Mouse (Mus musculus): ENCODE data around the gene Klhdc3.
A peak's percentile ranks its signal among the peaks of the same experiment; 100 is the strongest.

Klhdc3 gene

DNA sequence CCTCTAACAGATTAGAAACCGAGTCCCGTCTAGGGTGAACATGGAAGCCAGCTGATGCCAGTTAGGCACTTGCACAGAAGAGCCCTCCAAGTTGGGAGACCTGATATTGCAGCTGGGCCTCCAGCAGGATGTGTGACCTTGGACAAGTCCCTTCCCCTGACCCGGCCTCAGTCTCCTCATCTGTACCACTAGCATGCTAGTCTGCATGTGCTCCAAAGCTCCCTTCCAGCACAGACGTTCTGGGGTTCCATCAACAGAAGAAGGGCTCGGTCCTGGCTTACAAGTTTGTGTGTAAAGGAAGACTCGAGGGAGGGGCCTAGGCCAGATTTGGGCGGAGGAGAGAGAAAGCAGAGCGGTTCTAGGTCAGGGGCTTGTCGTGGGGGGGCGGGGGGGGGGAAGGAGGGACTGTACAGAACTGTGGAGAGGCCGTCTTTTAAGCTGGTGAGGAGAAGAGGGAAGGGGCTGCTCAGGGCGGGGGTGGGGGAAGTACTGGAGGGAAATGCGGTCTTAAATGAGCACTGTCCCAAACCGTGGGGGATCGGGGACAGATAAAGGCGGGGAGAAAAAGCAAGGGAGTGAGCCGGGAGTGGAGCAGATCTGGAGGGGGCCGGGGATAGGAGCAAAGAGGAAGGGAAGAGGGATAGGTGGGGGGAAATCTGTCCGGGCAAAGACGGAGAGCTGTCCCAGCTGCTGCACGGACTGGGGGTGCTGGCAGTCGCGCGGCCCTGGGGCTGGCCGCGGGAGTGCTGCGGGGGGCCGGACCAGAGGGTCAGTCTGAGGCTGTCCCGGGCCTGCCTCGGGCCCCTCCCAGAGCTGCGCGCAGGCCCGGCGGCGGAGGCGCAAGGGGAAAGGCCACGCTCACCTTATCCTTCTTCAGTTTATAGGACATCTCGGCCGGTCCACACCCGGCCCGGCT lies 23.5 kb upstream of the Klhdc3 start:
- peak; percentile 31 for ATAC-seq (ENCODE audit: insufficient number of reproducible peaks, low FRiP score, low TSS enrichment)

DNA sequence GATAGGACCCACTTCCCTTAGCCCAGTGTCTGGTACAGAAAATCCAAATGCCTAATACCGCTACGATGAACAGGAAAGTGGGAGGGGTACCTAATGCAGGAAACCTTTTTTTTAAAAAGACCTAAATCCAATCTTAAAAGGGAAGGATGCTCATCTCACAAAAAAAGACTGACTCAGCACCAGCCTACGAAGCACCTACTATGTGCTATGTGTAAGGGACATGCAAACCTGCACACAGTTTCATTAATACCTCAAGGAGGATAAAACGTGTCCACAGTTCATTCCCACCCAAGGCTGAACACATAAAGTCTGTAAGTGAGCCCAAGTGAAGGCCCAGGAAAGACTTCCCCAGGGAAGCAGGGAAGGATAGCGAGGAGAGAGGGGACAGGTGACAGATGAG lies 21.8 kb upstream of the Klhdc3 start:
- ATAC-seq (ENCODE audit: insufficient number of reproducible peaks, low FRiP score, low TSS enrichment) = no peak

DNA sequence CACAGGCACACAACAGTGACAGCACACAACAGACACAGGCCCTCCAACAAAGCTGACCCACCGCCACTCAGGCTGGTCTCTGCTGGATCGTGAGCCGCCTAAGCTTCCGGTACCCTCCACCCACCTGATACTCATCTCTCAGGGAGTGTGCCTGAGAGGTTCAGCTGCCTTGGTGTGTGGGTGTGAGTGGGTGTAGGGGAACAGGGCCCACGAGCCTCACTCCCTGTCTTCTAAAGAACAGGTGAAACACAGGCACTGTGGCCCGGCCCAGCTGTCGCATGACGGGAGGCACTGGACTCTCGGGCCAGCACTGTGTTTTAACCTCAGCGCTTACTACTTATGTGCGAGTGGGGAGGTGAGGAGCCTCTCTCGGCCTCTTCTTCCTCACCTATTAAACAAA lies 21.4 kb upstream of the Klhdc3 start:
- ATAC-seq (ENCODE audit: insufficient number of reproducible peaks, low FRiP score, low TSS enrichment) = no peak

DNA sequence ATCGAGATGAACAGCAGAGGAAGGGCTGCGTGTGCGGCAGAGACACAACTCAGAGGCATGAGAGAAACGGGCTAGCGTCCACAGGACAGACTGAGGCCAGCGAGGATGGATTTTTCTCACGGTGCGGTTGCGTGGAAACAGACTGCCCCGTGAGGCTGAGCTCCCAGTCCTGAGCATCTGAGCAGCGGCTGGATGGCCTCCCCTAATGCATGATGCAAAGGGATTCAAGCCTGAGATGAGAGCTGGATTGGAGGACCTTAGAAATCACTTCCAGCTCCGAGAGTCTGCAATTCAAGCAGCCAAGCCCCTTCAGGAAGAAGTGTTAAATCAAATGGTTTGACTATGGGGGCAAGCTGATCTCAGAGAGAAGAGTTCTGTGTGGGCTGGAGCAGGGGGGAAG lies 20.8 kb upstream of the Klhdc3 start:
- ATAC-seq (ENCODE audit: insufficient number of reproducible peaks, low FRiP score, low TSS enrichment) = no peak

DNA sequence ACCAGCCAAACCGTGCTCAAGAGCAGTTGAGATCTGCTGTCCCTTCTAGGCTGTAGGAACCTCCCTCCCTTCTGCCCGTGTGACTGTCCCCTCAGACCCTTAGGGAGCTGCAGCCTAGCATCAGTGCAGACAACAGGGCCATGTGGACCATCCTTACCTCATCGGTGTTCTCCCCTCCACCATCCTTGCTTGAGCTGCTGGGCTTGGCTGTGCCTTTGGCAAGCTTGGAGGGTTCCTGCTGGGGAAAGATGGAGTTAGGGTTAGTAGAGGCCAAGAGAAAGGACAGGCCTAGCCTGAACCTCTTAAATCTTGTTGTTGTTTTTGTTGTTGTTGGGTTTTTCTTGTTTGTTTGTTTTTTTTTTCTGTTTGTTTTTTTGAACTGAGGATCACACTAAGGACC lies 19.2 kb upstream of the Klhdc3 start:
- ATAC-seq (ENCODE audit: insufficient number of reproducible peaks, low FRiP score, low TSS enrichment) = no peak

DNA sequence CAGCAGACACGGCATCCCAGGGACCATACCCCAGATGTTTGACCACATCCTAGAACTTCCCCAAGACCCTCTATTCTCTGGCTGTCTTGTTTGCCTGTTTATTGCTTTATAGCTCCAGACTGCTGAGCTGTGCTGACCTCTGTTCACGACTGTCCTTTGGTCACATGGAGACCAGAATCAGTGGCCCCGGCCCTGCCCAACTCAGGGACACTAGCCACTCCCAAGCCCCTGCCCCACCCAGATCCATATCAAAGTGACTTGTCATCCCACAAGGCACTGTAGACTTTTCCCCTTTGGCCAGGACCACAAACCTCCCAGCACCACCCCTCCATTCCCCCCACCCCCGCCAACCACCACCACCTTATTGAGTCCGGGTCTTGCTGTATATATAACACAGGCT lies 18.5 kb upstream of the Klhdc3 start:
- no peak for ATAC-seq (ENCODE audit: insufficient number of reproducible peaks, low FRiP score, low TSS enrichment)

DNA sequence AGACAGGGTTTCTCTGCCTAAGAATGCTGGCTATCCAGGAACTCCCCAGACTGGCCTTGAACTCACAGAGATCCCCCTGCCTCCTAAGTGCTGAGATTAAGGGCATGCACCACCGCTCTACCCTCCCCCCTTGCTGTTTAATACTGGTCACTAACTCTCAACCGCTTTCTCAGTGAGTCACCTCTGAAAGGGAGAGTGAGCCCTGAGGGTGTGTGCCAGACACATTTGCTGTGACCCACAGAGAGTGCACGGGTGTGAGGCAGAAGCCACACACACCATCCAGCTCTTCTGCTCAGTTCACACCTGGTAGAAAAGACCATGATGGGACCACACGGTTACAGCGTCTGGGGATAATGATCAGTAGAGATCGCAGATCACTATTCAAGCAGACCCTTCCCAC lies 17.8 kb upstream of the Klhdc3 start:
- ATAC-seq (ENCODE audit: insufficient number of reproducible peaks, low FRiP score, low TSS enrichment) = no peak

DNA sequence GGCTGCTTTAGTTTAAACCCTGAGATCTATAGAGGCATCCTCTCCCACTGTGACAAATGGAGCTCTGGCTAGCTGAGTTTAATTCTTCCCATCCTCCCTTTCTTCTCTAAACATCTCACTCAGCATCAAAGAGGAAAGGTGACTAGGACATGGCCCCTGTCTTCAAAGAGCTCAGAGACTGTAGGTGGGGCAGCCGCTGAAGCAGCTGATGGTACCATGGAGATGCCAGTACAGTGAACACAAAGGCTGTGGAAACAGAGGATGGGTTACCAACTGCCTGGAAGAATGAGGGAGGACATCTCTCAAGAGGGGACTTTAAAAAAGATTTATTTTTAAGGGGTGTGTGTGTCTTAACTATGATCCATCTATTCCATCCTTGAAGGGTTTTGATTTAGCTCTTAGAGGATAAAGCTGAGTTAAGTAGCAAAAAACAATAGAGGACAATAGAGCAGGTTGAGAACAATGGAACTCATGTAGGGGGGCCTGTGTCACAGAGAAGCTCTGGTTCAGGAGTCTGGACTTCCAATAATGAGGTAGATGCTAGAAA lies 13.9 kb upstream of the Klhdc3 start:
- no peak for ATAC-seq (ENCODE audit: insufficient number of reproducible peaks, low FRiP score, low TSS enrichment)

DNA sequence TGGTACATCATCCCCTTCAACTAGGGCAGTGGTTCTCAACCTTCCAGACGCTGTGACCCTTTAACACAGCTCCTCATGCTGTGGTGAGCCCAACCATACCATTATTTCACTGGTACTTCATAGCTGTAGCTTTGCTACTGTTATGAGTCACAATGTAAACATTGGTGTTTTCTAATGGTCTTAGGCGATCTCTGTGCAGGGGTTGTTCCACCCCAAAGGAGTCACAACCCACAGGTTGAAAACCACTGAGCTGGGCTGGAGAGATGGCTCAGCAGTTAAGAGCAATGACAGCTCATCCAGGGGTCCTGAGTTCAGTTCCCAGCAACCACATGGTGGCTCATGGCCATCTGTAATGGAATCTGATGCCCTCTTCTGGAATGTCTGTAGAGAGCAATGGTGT lies 10.7 kb upstream of the Klhdc3 start:
- no peak for ATAC-seq (ENCODE audit: insufficient number of reproducible peaks, low FRiP score, low TSS enrichment)

DNA sequence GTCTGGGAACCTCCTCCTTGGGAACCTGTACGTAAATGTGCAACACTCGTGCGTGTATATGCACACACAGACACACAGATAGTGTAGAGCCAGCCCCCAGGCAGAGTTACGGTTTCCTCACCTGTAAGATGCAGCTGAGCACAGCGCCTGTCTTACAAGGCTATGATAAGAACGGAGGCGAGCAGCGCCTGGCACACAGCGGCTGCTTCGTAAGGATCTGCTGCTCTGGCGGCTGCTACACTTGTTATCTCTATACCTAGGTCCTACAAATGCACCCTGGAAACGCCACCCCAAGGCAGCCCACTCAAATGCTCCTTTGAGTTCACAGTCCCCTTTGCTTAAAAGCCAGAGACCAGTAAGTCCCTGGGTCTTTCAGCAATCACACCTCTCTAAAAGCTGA lies 10.0 kb upstream of the Klhdc3 start:
- no peak for ATAC-seq (ENCODE audit: insufficient number of reproducible peaks, low FRiP score, low TSS enrichment)

DNA sequence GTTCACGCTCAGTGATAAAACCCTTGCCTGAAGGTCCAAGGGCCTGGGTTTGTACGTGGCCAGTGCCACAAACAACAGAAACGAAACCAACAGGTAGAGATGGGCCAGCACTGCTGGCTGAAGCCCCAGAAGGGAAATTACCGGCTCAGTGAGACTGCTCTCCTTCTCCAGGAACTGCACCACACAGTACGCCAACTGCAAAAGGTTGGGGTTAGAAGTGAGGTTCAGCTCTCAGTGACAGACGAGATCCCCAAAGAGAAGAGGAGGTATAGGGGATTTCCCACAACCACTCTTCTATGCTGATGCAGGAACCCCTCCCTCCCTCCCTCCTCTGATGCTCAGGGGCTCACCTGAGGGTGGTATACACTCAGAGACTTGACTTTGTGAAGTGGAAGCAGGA lies 5.2 kb upstream of the Klhdc3 start:
- ATAC-seq (ENCODE audit: insufficient number of reproducible peaks, low FRiP score, low TSS enrichment) = no peak

DNA sequence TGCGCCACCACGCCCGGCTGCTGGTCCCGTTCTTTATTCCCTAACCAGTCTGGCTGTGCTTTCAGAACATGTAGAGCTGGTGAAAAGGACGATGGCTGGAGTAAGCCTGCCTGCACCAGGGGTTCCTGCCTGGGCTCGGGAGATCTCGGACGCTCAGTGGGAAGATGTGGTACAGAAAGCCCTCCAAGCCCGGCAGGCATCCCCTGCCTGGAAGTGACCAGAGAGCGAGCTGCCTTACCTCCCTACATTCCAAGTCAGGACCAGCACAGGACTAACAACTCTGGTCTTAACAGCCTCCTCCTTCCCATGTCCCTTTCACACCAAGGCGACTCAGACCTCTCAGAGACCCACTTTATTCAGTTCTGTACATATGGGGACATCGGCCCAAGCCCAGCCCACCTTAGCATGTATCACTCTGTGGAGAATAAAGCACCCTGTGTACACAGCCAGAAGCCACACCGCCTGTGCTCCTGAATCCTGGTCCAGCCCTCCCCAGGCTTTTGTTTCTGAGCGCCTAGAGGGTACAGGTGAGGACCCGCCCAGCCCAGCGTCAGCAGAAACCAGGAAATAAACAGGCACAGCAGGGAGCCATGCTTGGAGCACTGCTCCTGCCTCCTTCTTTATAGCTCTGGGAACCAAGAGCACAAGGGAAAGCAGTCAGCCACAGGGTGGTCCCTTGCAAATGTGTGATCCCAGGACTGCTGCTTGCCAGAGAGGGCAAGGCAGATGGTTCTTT lies 2.1 kb upstream of the Klhdc3 start:
- ATAC-seq (ENCODE audit: insufficient number of reproducible peaks, low FRiP score, low TSS enrichment) = no peak

DNA sequence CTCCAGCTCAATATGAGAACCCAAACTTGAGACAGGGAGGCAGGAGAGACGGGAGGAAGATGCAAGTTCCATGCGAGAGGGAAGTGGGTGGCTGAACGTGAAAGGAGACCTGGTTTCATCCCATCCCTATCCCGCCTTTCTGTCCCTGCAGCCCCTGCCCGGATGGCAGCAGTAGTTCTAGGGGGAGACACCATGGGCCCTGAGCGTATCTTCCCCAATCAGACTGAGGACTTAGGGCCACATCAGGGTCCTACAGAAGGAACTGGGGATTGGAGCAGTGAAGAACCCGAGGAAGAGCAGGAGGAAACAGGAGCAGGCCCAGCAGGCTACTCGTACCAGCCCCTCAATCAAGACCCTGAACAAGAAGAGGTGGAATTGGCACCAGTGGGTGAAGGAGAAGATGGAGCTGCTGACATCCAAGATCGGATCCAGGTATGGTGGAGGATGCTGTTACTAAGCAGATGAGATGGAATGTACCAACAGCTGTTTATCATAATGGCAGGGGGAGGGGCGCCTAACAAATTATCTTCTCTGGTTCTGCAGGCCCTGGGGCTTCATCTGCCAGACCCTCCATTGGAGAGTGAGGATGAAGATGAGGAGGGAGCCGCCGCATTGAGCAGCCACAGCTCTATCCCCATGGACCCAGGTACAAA lies 878 bp upstream of the Klhdc3 start:
- ATAC-seq (ENCODE audit: insufficient number of reproducible peaks, low FRiP score, low TSS enrichment) = no peak

DNA sequence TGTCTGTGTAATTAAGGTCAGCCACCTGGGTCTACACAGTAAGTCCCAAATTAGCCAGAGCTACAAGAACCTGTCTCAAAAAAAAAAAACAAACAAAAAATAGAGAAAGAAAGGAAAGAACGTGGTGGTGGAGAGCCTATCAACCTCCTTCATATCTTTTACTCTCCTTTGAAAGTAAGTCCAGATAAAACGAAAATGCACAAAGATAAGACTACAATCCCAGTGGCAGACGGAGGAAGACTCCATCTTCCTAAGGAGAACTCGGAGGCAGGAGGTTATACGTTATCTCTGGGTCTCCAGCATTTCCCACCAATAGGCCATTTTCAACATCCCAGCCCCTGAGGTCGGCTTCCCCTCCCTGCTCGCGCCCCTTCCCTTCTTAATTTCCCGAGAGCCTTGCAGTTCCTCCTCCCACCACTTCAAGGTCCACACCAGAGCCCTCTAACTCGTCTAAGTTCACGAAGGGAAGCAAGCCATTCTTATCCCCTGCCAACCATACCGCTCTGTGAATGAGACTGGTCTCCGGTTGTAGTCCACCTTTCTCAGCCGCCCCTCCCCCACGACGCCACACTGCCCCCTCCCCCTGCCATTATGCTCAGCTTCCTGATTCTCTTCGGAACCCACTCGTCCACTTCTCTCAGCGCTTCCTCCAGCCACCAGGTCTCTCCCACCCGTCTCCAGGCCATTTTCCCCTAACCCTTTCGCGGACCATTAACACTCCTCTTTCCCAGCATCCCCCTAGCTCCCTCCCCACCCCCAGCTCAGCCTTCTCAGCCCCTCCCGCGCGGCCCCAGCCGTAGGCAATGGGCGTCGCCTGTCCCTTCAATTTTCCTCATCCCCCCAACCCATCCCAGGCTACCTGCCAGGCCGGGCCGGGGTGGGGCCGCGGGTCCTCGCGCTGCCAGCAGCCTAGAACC lies 613 bp downstream of the Klhdc3 start:
- no peak; the same call in 1 of the 2 replicates for ATAC-seq (ENCODE audit: insufficient number of reproducible peaks, low FRiP score, low TSS enrichment)

DNA sequence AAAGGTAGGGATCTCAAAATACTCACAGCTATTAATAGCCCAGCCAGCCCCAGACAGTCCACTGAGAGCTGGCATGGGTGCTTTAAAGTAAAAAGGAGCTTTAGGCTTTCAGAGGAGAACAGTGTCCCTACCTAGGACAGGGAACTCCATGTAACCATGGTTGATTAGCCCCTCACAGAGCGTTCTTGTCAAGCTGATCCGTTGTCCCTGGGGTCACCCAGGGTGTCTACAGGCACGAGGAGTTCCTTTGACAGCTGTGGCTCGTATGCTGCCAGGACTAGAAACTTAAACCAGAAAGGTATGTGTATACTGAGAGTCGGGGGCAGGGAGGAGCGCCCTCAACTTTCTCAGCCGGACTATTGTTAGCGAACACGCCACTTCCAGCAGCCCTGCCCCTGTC lies 1.8 kb downstream of the Klhdc3 start:
- no peak for ATAC-seq (ENCODE audit: insufficient number of reproducible peaks, low FRiP score, low TSS enrichment)

DNA sequence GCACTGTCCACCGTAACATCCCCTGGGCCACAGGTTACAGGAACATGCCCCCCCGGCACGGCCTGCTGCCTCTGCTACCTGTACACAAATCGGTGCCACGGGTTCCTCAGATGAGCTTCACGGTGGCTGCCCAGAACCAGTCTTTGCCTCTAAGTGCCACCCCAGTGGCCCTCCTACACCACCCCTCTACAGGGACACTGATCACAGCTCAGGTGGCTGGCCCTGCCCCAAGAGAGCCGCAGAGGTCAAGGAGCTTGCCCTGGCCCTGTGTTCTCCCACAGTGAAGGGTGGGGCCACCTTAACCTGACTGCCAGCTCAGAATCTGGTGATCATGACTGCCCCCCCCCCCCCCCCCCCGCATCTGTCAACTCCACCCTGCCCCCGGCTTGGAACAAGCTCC lies 2.3 kb downstream of the Klhdc3 start, which contains the start of gene Mea1:
Mea1 (plus strand) TSS at position 378 of the 400 bp plus-strand sequence.
- no peak for ATAC-seq (ENCODE audit: insufficient number of reproducible peaks, low FRiP score, low TSS enrichment)

DNA sequence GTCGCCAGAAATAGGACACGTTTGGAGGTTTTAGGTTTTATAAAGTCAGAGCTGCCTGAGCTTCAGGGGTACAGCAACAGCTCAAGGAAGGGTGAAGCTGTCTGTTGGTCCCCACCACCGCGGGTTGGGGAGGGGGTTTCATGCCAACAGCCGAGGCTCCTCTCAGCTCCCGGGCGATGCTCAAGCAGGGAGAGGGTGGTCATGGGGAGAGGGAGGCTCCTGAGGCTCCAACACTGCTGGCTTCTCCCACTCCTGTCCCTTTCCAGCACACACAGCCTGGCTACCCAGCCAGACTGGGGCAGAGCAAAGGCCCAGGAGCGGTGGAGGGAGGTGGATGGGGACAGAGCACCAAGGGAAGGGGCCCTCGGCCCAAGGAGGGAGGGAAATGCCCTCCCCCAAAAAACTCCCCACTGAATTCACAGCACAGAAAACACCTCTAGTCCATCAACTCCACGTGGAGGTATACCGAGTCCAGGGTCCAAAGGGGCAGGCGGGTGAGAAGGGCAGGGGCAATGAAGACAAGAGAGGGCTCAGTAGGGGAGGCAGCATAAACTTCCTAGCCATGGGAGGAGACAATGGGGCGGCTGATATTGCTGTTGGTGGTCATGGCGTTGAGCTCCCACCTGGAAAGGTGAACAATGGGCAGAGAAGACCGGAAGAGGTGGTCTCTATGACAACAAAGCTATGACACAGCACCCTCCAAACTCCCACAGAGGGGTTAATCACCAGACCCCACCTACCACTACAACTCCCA lies 6.0 kb downstream of the Klhdc3 start:
- peak; percentile 4; the same call in 1 of the 2 replicates for ATAC-seq (ENCODE audit: insufficient number of reproducible peaks, low FRiP score, low TSS enrichment)

DNA sequence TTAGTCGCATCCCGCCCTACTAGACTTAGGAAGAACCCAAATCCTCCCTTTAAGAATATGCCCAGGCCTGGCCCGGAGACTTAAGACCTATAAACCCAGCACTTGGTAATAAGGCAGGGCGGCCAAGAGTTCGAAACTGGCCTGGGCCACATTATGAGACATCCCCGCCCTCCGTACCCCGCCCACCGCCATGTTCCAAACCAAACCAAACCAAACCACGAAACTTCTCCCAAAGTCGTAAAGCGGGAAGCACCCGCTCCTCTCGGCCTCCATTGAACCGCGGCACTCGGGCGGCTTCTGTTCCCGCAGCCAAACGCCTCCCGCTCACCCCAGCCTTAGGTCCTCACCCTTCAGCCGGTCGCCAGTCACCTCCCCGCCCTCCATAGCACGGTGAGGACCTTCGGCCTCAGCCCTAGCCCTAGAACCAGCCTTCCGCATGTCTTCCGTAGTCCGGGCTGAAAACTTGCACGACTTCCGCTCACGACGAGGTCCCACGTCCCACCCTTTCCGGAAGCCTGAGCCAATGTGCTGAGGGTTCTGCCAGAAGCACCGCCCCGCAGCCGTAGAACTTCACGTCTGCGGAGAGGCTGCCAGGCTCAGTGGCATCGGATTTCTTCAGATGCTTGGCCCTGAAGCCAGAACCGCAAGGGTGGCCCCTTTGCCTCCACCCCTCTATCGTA lies 6.7 kb downstream of the Klhdc3 start, which contains the start of gene Rrp36:
Rrp36 (minus strand) TSS at position 503 of the 680 bp plus-strand sequence.
- ATAC-seq (ENCODE audit: insufficient number of reproducible peaks, low FRiP score, low TSS enrichment) = peak; percentile 87

Data from cerebellum, adult (tissue).